Comparison of ENCODE assay signal across 9 mouse cellular contexts in the genomic region with DNA sequence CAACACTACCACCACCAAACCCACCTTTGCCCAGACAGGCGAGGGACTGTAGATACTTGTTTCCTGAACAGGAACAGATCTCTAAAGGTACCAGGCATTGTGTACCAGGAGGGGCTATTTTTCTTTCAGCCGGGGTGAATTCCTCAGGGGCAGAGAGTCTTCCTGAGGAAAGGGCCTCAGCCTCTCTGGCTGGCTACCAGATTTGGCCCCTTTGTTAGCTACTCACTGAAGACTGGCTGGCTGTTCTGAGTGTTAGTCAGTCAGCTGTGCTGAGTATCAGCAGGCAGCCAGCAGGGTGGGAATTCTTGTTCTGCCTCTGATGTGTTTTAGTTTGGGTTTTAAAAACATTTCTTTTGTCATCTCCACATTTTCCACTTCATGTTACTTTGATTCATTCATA.
DNase-seq lines count a peak whose midpoint lies in the region; ATAC-seq and TF ChIP-seq lines count a peak whose summit lies in the region.
"Had no signal": no experiment of that assay in that cellular context is flagged by ENCODE, and none has a peak within 500 bp of the region (broad histone marks: within the 10 kb centered on the region; RNA-seq: fewer than 3 reads in every experiment).

No protein-coding gene starts in this region.

- intact Hi-C loops in heart, adult 2 months (cut with DNase I): no loop called here

- H3K27ac ChIP-seq in heart, embryonic 13.5 days (replicated peaks): peak overlapping the region; percentile 66
- no peak overlapping the region for H3K27ac ChIP-seq in heart, adult 2 months
- peak overlapping the region; percentile 25; the same call in 1 of the 2 replicates for H3K27ac ChIP-seq in hindbrain, embryonic 11.5 days (ENCODE audit: low read depth, low read length)

- H3K9ac ChIP-seq in heart, embryonic 13.5 days: peak overlapping the region; percentile 24; the same call in 1 of the 2 replicates
- no peak overlapping the region for H3K9ac ChIP-seq in heart, adult 2 months (ENCODE audit: low read depth, low read length)
- H3K9ac ChIP-seq in hindbrain, embryonic 11.5 days (ENCODE audit: low read depth, low read length): no peak overlapping the region

- no peak for TF ChIP-seq POLR2A in heart, adult 2 months (IDR thresholded peaks at IDR 0.05; ENCODE audit: insufficient read depth, low read depth, low read length)

- H3K36me3 ChIP-seq in heart, embryonic 13.5 days: no peaks in the 10 kb centered on the region
- H3K36me3 ChIP-seq in heart, adult 2 months (ENCODE audit: control insufficient read depth, insufficient read depth, low read length): peaks cover 6% of the 10 kb centered on the region
- H3K36me3 ChIP-seq in hindbrain, embryonic 11.5 days (ENCODE audit: control insufficient read depth, insufficient read depth, low read length): no peaks in the 10 kb centered on the region

- ATAC-seq in heart, embryonic 13.5 days (ENCODE audit: extremely low read depth, insufficient number of reproducible peaks, low FRiP score, low TSS enrichment): no peak
- no peak for ATAC-seq in hindbrain, embryonic 11.5 days (ENCODE audit: low FRiP score)

- WGBS in heart, embryonic 13.5 days: 29% methylated on average over 2 of the region's 2 CpGs
- 42% methylated on average over 2 of the region's 2 CpGs for WGBS in heart, adult 2 months
- WGBS in hindbrain, embryonic 11.5 days: 60% methylated on average over 2 of the region's 2 CpGs

- H3K79me2 ChIP-seq in heart, adult 2 months (replicated peaks; ENCODE audit: control insufficient read depth, insufficient read depth, low read length): 0 out of 2 replicates have a peak, but pooled peaks cover 2% of the 10 kb centered on the region

- no peak overlapping the region for H3K4me3 ChIP-seq in heart, embryonic 13.5 days
- H3K4me3 ChIP-seq in heart, adult 2 months: no peak overlapping the region
- H3K4me3 ChIP-seq in hindbrain, embryonic 11.5 days (ENCODE audit: low read depth, low read length): no peak overlapping the region
- H3K4me3 ChIP-seq: myocyte had no signal

- DNase-seq in heart, adult 2 months: no peak
- DNase-seq in right cerebral cortex, postnatal 10 days (ENCODE audit: low spot score in 2 of 2): peak; percentile 47 to 50
- no peak for DNase-seq in right cerebral cortex, adult 18-20 months
- no peak for DNase-seq in hindbrain, embryonic 11.5 days (ENCODE audit: low spot score)
- DNase-seq in MN1 (ENCODE audit: low spot score): no peak
- DNase-seq in adrenal gland, adult 8-10 months: no peak
- DNase-seq: lung, adult 18-20 months had no signal

- no peaks in the 10 kb centered on the region for H3K27me3 ChIP-seq in heart, embryonic 13.5 days (replicated peaks)
- H3K27me3 ChIP-seq in heart, adult 2 months (ENCODE audit: control insufficient read depth, insufficient read depth, low read length): no peaks in the 10 kb centered on the region
- no peaks in the 10 kb centered on the region for H3K27me3 ChIP-seq in hindbrain, embryonic 11.5 days (ENCODE audit: control insufficient read depth, insufficient read depth, low read length)

- no peaks in the 10 kb centered on the region for H3K9me3 ChIP-seq in heart, embryonic 13.5 days
- no peaks in the 10 kb centered on the region for H3K9me3 ChIP-seq in hindbrain, embryonic 11.5 days (ENCODE audit: control insufficient read depth, low read length)

- no peak overlapping the region for H3K4me2 ChIP-seq in heart, embryonic 13.5 days
- H3K4me2 ChIP-seq in hindbrain, embryonic 11.5 days (replicated peaks; ENCODE audit: low read depth, low read length): no peak overlapping the region

- H3K4me1 ChIP-seq in heart, embryonic 13.5 days: peaks cover 61% of the 10 kb centered on the region
- peaks cover 9% of the 10 kb centered on the region for H3K4me1 ChIP-seq in heart, adult 2 months (ENCODE audit: control insufficient read depth, insufficient read depth, low read length)
- H3K4me1 ChIP-seq in hindbrain, embryonic 11.5 days (replicated peaks; ENCODE audit: control insufficient read depth, insufficient read depth, low read length): no peaks in the 10 kb centered on the region

- no peak for TF ChIP-seq EP300 in heart, adult 2 months (IDR thresholded peaks at IDR 0.05; ENCODE audit: insufficient read depth, low read depth, low read length)

- no peak for TF ChIP-seq CTCF in heart, adult 2 months (IDR thresholded peaks at IDR 0.05)

Comparison
In these comparisons a context has a peak if more than half of its experiments do, and no peak if none do; other contexts are left out.
1. DNase-seq: peak in right cerebral cortex, postnatal 10 days (2 of 2); none in heart, adult 2 months (0 of 2), right cerebral cortex, adult 18-20 months (single experiment), hindbrain, embryonic 11.5 days (single experiment), MN1 (single experiment) and adrenal gland, adult 8-10 months (single experiment).